Mouse (Mus musculus) midbrain, embryonic 16.5 days (tissue): Measurements from ENCODE around the gene Sart1. TPM values are rescaled to one million over a fixed set of nuclear protein-coding genes. Genes with fewer than 3 reads are reported as not detected.

Experiments used
- ATAC-seq: fragments of 200-750 bp; cut with Nextera tagmentation; 2 replicates; pipeline ENCODE4 v1.8.0; 2017; ENCODE audit warnings: moderate TSS enrichment
- H3K27ac ChIP-seq: fragments of 300-500 bp; sonication (generic); 2 replicates; pipeline ENCODE4 v1.5.1; 2014; ENCODE audit warnings: mild to moderate bottlenecking, low read length, mixed read lengths
- H3K27me3 ChIP-seq: fragments of 300-500 bp; sonication (generic); 2 replicates; pipeline ENCODE4 v1.6.1; 2014; ENCODE audit warnings: low read depth, low read length, mixed read lengths; ENCODE audit not compliant: control insufficient read depth, insufficient read depth
- H3K36me3 ChIP-seq: fragments of 300-500 bp; sonication (generic); 2 replicates; pipeline ENCODE4 v1.6.1; 2014; ENCODE audit warnings: mild to moderate bottlenecking, low read length, moderate library complexity, mixed read lengths; ENCODE audit not compliant: control insufficient read depth, insufficient read depth
- H3K4me1 ChIP-seq: fragments of 300-500 bp; sonication (generic); 2 replicates; pipeline ENCODE4 v1.6.1; 2014; ENCODE audit warnings: mild to moderate bottlenecking, low read length, mixed read lengths; ENCODE audit not compliant: control insufficient read depth, insufficient read depth
- H3K4me2 ChIP-seq: fragments of 300-500 bp; sonication (generic); 2 replicates; pipeline ENCODE4 v1.6.1; 2014; ENCODE audit warnings: mild to moderate bottlenecking, low read length, mixed read lengths
- H3K4me3 ChIP-seq: fragments of 300-500 bp; sonication (generic); 2 replicates; pipeline ENCODE4 v1.5.1; 2014; ENCODE audit warnings: low read depth, mild to moderate bottlenecking, low read length, moderate library complexity, mixed read lengths
- H3K9ac ChIP-seq: fragments of 300-500 bp; sonication (generic); 2 replicates; pipeline ENCODE4 v1.6.1; 2014; ENCODE audit warnings: low read depth, low read length, mixed read lengths
- H3K9me3 ChIP-seq: fragments of 300-500 bp; sonication (generic); replicated peaks from 2 replicates; pipeline ENCODE4 v1.6.1; 2014; ENCODE audit warnings: mild to moderate bottlenecking, low read length, mixed read lengths; ENCODE audit not compliant: control insufficient read depth, poor library complexity, severe bottlenecking
- WGBS: fragments of 180-500 bp; shearing (Covaris S2); extraction: QIAGEN DNeasy Blood & Tissue Kit; methylation state at CpG from one replicate; pipeline ENCODE4 v1.1.7; 2014; 5-methylcytosine and 5-hydroxymethylcytosine counted together
- polyA plus RNA-seq: library from polyadenylated mRNA; unstranded; fragments of >200 nt; fragmentation: Nextera tagmentation; extraction: Ambion mirVana; gene quantifications from 2 replicates; pipeline ENCODE4 v1.2.1, GENCODE M21; 2015

Gene Sart1
- polyA plus RNA-seq, 1 experiment from 2014 or later, result 68.5 TPM

DNA sequence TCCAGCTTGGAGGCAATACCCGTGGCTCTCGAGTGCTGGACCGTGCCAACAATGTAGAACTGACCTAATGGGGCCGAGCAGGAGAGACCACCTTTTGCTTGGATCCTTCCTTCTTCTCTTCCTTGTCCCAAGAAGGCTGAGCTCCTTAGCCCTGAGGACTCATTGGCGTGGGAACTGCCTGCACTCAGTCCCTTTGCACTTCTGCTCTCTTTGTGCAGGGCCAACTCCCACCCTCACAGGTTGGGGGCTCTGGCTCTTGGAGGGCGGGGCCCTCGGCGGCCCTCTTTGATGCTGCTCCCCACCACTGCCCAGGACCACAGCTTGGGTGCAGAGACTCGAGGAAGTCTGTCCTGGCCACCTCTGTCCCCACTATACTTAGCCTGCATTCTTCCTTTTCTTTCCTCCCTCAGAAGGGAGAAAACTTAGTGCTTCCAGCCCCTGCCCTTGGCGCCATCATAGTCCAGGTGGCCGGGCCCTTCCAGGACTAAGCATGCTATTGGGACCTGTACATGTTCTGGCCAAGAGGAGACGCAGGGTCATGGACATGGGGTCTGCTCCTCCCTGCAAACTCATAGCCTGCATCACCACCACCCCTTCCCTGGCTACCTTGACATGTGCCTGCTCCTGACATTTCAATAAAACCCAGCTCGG lies 38.3 kb upstream of the Sart1 start:
- no peak for ATAC-seq
- H3K9ac ChIP-seq, result peak overlapping the region; percentile 95; the same call in 1 of the 2 replicates
- H3K4me1 ChIP-seq, result peaks cover 32% of the 10 kb centered on the region
- H3K4me2 ChIP-seq, result peak overlapping the region; percentile 84; the same call in 1 of the 2 replicates
- H3K27me3 ChIP-seq, result no peaks in the 10 kb centered on the region
- peaks cover 8% of the 10 kb centered on the region; the same call in 1 of the 2 replicates for H3K36me3 ChIP-seq
- no peaks in the 10 kb centered on the region for H3K9me3 ChIP-seq
- 92% methylated on average over 13 of the region's 13 CpGs for WGBS
- 0 out of 2 replicates have a peak overlapping the region, but pooled peaks have one; percentile 10 for H3K27ac ChIP-seq
- H3K4me3 ChIP-seq, result no peak overlapping the region

DNA sequence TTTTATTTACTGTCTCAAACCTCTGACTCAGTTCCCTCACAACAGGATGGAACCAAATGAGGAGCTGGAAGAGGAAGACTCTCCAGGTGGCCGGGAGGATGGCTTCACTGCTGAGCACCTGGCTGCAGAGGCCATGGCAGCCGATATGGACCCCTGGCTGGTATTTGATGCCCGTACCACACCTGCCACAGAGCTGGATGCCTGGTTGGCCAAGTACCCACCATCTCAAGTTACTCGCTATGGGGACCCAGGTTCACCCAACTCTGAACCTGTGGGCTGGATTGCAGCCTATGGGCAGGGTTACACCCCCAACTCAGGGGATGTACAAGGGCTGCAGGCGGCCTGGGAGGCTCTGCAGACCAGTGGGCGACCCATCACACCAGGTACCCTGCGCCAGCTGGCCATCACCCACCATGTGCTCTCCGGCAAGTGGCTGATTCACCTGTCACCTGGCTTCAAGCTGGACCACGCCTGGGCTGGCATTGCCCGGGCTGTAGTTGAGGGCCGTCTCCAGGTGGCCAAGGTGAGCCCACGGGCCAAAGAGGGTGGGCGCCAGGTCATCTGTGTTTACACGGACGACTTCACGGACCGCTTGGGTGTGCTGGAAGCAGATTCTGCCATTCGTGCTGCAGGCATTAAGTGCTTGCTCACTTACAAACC lies 37.5 kb upstream of the Sart1 start:
- Histone ChIP-seq H3K36me3 (peaks cover 9% of the 10 kb centered on the region; the same call in 1 of the 2 replicates), H3K4me2 (peak overlapping the region; percentile 84), H3K27me3 (no peaks in the 10 kb centered on the region), H3K27ac (peak overlapping the region; percentile 92), H3K9ac (peak overlapping the region; percentile 95), H3K4me1 (peaks cover 32% of the 10 kb centered on the region), H3K9me3 (no peaks in the 10 kb centered on the region), H3K4me3 (peak overlapping the region; percentile 62)
- 90% methylated on average over 18 of the region's 18 CpGs for WGBS
- ATAC-seq, result no peak

DNA sequence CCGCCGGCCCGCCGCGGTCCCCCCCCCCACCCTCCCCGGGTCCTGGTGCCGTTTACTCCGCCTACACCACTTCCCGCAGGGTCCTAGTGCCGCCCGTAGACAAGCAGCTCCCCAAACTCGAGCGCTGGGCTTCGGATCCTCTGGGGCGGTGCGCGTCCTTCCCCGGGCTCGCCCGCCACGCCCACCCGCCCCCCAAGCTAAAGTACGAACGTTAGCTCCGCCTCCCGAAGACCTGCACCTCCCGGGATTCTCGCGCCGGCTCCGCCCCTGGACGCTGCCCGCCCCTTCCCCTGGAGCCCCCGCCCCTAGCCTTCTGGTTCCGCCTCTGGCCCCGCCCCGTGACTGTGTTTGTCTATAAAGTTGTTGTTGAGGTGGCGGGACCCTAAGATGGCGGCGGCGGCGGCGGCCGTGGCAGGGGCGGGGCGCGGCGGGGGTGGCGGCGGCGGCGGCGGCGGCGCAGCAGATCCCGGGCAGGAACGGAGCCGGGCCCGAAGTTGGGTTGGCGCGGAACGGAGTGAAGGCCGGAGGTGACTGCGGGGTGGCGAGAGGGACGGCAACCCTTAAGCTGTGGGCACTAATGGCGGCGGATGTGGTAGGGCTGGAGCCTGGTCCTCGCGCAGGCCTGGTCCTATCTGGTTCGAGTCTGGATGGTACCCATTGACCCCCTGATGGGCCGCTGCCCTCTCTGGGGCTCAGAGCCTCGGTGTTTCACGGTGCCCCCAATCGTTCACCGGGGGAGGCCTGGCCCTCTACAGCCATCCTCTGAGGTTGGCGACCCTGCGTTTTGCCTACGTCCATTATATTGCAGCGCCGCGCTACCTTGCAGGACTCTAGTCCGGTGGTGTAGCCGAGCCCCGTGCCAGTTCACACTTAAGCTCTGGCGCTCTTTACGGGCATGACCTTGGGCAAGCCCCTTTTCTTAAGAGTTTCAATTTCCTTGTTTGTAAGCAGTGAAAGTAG lies 36.6 kb upstream of the Sart1 start, which contains the start of the genes Drap1 and AI837181:
Gene Drap1, minus strand, starts transcription at position 198 of the 960 bp plus-strand sequence.
Gene AI837181, plus strand, starts transcription at position 363 of the 960 bp plus-strand sequence.
- no peaks in the 10 kb centered on the region for H3K27me3 ChIP-seq
- peak within 1 kb of the TSS; percentile 92 for H3K27ac ChIP-seq
- peak; percentile 91 for ATAC-seq
- no peaks in the 10 kb centered on the region for H3K9me3 ChIP-seq
- H3K4me1 ChIP-seq, result peaks cover 32% of the 10 kb centered on the region
- H3K4me2 ChIP-seq, result peak within 1 kb of the TSS; percentile 96
- peak within 1 kb of the TSS; percentile 62 for H3K4me3 ChIP-seq
- WGBS, result under 1% methylated on average over 70 of the region's 87 CpGs
- peaks cover 11% of the 10 kb centered on the region; the same call in 1 of the 2 replicates for H3K36me3 ChIP-seq
- peak within 1 kb of the TSS; percentile 95 for H3K9ac ChIP-seq

DNA sequence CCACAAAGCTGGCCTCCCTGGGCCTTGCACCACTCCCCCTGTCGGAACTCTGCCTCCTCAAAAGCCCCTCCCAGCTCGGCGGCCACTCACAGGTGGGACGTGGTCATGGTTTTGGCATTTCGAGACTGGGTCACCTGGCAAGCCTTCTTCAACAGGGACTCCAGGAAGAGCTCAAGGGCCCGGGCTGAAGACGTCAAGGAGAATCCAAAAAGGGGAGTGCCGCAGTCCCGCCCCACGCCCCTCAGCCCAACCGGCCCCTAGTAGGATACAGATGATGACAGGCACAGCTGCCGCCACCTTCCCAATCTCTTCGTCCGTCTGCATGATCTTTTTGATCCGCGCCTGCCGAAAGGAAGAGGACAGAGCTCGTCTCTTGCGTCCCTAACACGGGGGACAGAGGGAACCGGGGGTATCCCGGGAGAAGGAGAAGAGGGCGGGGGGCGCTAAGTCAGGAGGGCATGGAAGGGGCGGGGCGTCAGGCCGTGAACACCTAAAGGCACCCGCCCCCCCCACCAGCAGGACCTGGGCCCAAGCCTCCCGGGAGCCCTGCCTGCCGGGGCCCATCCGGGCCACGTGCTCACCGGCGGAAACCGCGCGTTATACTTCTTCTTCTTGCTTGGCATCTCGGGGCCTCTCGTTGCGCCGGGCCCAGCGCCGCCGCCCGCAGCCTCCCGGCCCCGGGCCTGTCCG lies 35.7 kb upstream of the Sart1 start:
- H3K36me3 ChIP-seq, result peaks cover 11% of the 10 kb centered on the region; the same call in 1 of the 2 replicates
- H3K4me1 ChIP-seq, result peaks cover 32% of the 10 kb centered on the region
- no peaks in the 10 kb centered on the region for H3K9me3 ChIP-seq
- H3K27me3 ChIP-seq, result no peaks in the 10 kb centered on the region
- peak overlapping the region; percentile 96 for H3K4me2 ChIP-seq
- peak overlapping the region; percentile 62 for H3K4me3 ChIP-seq
- peak overlapping the region; percentile 87 for H3K27ac ChIP-seq
- peak; percentile 56 for ATAC-seq
- H3K9ac ChIP-seq, result peak overlapping the region; percentile 81
- WGBS, result 0% methylated on average over 44 of the region's 48 CpGs

DNA sequence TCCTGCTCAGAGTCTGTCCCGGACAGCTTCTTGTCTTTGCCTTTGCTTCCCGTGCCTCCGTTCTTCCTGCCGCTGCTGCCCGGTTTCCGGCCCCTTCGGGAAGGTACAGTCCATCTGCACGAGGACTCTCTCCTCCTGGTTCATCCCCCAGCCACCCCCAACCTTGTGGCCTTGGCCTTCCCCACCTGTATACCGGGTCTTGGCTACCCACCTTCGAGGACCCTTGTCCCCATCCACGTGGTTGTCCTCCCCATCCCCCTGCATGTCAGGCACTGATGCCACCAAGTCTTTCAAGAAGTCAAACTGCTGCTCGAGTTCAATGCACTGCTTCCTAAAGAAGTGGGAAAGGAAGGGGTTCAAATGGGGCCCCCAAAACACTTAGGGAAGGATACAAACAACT lies 35.1 kb upstream of the Sart1 start:
- H3K27me3 ChIP-seq, result no peaks in the 10 kb centered on the region
- peak overlapping the region; percentile 96 for H3K4me2 ChIP-seq
- peaks cover 32% of the 10 kb centered on the region for H3K4me1 ChIP-seq
- H3K4me3 ChIP-seq, result peak overlapping the region; percentile 62
- no peaks in the 10 kb centered on the region for H3K9me3 ChIP-seq
- WGBS, result 68% methylated on average over 12 of the region's 12 CpGs
- peak overlapping the region; percentile 81 for H3K9ac ChIP-seq
- no peak for ATAC-seq
- peak overlapping the region; percentile 87 for H3K27ac ChIP-seq
- H3K36me3 ChIP-seq, result peaks cover 11% of the 10 kb centered on the region; the same call in 1 of the 2 replicates

DNA sequence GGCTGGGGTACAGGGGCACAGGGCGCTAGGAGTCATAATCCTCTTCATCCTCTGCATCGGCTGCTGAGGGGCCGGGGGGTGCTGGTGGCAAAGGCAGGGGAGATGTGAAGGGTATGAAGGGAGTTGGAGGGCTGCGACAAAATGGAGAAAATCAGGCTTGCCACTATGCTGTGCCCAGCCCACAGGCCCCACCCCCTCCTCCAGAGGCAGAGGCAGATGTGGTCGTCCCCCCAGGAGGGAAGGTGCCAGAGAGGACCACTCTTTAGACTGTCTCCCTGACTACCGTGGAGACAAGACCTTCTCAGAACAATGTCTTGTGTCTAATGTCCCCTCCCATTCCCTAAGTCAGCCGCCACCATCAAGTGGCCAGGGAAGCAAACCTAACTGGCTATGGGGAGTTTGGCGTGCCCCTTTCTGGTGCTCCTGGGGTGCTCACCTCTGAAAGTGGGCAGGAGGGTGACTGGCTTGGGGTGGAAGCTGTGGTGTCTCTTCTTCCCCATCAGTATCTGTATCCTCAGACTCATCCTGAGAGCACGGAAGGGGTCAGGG lies 34.5 kb upstream of the Sart1 start:
- no peaks in the 10 kb centered on the region for H3K9me3 ChIP-seq
- peaks cover 11% of the 10 kb centered on the region; the same call in 1 of the 2 replicates for H3K36me3 ChIP-seq
- peak overlapping the region; percentile 96 for H3K4me2 ChIP-seq
- peak overlapping the region; percentile 81 for H3K9ac ChIP-seq
- no peaks in the 10 kb centered on the region for H3K27me3 ChIP-seq
- peaks cover 32% of the 10 kb centered on the region for H3K4me1 ChIP-seq
- 72% methylated on average over 9 of the region's 9 CpGs for WGBS
- no peak overlapping the region for H3K27ac ChIP-seq
- ATAC-seq, result no peak
- peak overlapping the region; percentile 62; the same call in 1 of the 2 replicates for H3K4me3 ChIP-seq

DNA sequence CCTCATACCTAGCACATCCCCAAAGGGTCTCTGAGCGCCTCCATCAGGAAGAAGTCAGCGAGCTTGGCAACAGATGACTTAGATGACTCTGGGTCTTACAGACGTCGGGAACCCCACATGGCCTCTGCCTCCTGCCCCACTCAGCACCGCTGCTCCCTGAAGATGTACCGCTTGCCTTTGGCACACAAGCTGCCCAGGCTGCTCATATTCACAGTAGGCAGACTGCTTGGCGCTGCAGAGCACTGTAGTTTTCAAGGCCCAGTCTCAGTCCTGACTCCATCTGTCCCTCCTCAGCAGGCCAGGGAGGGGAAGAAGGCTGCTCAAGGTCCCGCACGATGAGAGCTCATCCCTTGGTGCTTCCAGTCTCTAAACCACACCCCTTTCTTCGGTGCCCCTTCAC lies 33.8 kb upstream of the Sart1 start:
- 86% methylated on average over 10 of the region's 10 CpGs for WGBS
- H3K4me3 ChIP-seq, result no peak overlapping the region

DNA sequence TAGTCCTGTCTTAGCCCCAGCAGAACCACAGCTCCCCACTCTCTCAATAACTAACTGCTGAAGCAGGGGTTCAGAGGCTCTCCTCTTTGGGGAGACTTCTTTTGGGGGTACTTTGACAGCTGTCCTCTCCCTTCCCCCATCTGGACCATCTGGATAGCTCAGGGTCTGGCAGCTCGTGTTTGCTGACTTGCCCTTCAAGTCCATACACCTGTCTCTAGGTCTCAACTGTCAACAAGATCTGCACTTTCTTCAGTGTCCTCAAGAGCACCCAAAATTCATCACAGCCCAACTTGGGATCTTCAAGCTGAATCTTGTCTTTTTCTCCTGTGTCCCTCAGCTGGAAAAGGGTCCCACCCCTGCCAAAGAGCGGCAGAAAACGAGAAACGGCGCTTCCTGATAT lies 33.3 kb upstream of the Sart1 start:
- H3K27ac ChIP-seq, result no peak overlapping the region
- H3K4me3 ChIP-seq, result no peak overlapping the region
- H3K4me1 ChIP-seq, result peaks cover 30% of the 10 kb centered on the region
- no peaks in the 10 kb centered on the region for H3K27me3 ChIP-seq
- 95% methylated on average over 5 of the region's 5 CpGs for WGBS
- no peak overlapping the region for H3K4me2 ChIP-seq
- H3K9me3 ChIP-seq, result no peaks in the 10 kb centered on the region
- H3K9ac ChIP-seq, result no peak overlapping the region
- H3K36me3 ChIP-seq, result peaks cover 7% of the 10 kb centered on the region; the same call in 1 of the 2 replicates
- no peak for ATAC-seq

More for the DNA sequence above, 33.8 kb upstream of the Sart1 start:
- Histone ChIP-seq H3K27ac (no peak overlapping the region), H3K9ac (no peak overlapping the region), H3K36me3 (peaks cover 10% of the 10 kb centered on the region; the same call in 1 of the 2 replicates), H3K9me3 (no peaks in the 10 kb centered on the region), H3K4me1 (peaks cover 32% of the 10 kb centered on the region), H3K27me3 (no peaks in the 10 kb centered on the region), H3K4me2 (no peak overlapping the region)
- no peak for ATAC-seq
